Mouse (Mus musculus): Measurements from ENCODE around the gene Borcs8. TPM values are rescaled to one million over a fixed set of nuclear protein-coding genes. Genes with fewer than 3 reads are reported as not detected.
A peak's percentile ranks its signal among the peaks of the same experiment; 100 is the strongest.

Gene Borcs8
- total and polyA plus RNA-seq, 2 experiments from 2014 or later = 32.1 to 68.4 TPM

GRCm38 (mm10) chr8:70114892-70115291 is 24.4 kb upstream of the Borcs8 start:
- Histone ChIP-seq H3K4me3 (ENCODE audit: low read depth, low read length) (no peak overlapping the region), H3K9ac (replicated peaks; ENCODE audit: low read depth, low read length) (no peak overlapping the region), H3K9me3 (replicated peaks; ENCODE audit: control insufficient read depth, low read length) (no peaks in the 10 kb centered on the region), H3K4me2 (ENCODE audit: low read depth, low read length) (no peak overlapping the region), H3K27me3 (ENCODE audit: control insufficient read depth, insufficient read depth, low read length) (peaks cover 93% of the 10 kb centered on the region), H3K36me3 (replicated peaks; ENCODE audit: control insufficient read depth, insufficient read depth, low read length) (no peaks in the 10 kb centered on the region), H3K4me1 (ENCODE audit: control insufficient read depth, insufficient read depth) (no peaks in the 10 kb centered on the region), H3K27ac (ENCODE audit: low read depth) (no peak overlapping the region)
- DNase-seq (ENCODE audit: low spot score) = no peak
- ATAC-seq (ENCODE audit: insufficient read depth, low read depth) = no peak
- WGBS = 59% methylated on average over 13 of the region's 13 CpGs
- no peak for TF ChIP-seq EP300 (IDR thresholded peaks at IDR 0.05; ENCODE audit: low read depth)

DNA sequence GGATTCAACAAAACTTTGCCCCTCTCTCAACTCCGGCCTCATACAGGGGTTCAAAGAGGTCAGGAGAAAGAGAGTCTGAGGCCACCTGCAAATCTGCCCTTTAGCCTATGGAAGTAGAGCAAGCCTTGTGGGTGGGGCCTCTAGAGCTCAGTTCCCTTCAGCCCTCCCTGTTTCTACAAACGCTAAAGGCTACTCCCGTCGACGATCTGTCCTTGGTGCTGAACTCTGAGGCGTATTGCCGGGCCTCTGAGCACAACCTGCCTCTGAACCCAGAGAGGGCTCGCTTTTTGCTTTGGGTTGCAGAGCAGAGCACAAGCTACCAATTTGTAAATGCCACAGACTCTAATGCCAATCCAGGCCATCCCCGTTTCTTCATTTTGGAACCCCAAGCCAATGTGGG is 21.7 kb upstream of the Borcs8 start:
- ATAC-seq (ENCODE audit: insufficient read depth, low read depth) = peak; percentile 10; the same call in 1 of the 2 replicates
- no peak overlapping the region for H3K4me2 ChIP-seq (ENCODE audit: low read depth, low read length)
- DNase-seq (ENCODE audit: low spot score) = peak; percentile 30

GRCm38 (mm10) chr8:70118726-70119700 is 20.3 kb upstream of the Borcs8 start:
- 18% methylated on average over 17 of the region's 17 CpGs for WGBS
- DNase-seq (ENCODE audit: low spot score) = no peak
- H3K36me3 ChIP-seq (replicated peaks; ENCODE audit: control insufficient read depth, insufficient read depth, low read length) = no peaks in the 10 kb centered on the region
- H3K9me3 ChIP-seq (replicated peaks; ENCODE audit: control insufficient read depth, low read length) = no peaks in the 10 kb centered on the region
- H3K27ac ChIP-seq (ENCODE audit: low read depth) = no peak overlapping the region
- H3K4me2 ChIP-seq (ENCODE audit: low read depth, low read length) = no peak overlapping the region
- no peak overlapping the region for H3K4me3 ChIP-seq (ENCODE audit: low read depth, low read length)
- H3K27me3 ChIP-seq (ENCODE audit: control insufficient read depth, insufficient read depth, low read length) = peaks cover 72% of the 10 kb centered on the region
- TF ChIP-seq CTCF (IDR thresholded peaks at IDR 0.05; ENCODE audit: low read depth) (no peak), EP300 (IDR thresholded peaks at IDR 0.05; ENCODE audit: low read depth) (no peak)
- H3K9ac ChIP-seq (replicated peaks; ENCODE audit: low read depth, low read length) = no peak overlapping the region
- no peak for ATAC-seq (ENCODE audit: insufficient read depth, low read depth)
- H3K4me1 ChIP-seq (ENCODE audit: control insufficient read depth, insufficient read depth) = no peaks in the 10 kb centered on the region

More for the DNA sequence above, 21.7 kb upstream of the Borcs8 start:
- H3K9me3 ChIP-seq (replicated peaks; ENCODE audit: control insufficient read depth, low read length) = no peaks in the 10 kb centered on the region
- H3K27ac ChIP-seq (ENCODE audit: low read depth) = no peak overlapping the region
- H3K27me3 ChIP-seq (ENCODE audit: control insufficient read depth, insufficient read depth, low read length) = peaks cover 86% of the 10 kb centered on the region
- no peak overlapping the region for H3K9ac ChIP-seq (replicated peaks; ENCODE audit: low read depth, low read length)
- no peak for TF ChIP-seq EP300 (IDR thresholded peaks at IDR 0.05; ENCODE audit: low read depth)
- TF ChIP-seq CTCF (IDR thresholded peaks at IDR 0.05; ENCODE audit: low read depth) = no peak
- 11% methylated on average over 9 of the region's 9 CpGs for WGBS
- no peaks in the 10 kb centered on the region for H3K36me3 ChIP-seq (replicated peaks; ENCODE audit: control insufficient read depth, insufficient read depth, low read length)
- H3K4me1 ChIP-seq (ENCODE audit: control insufficient read depth, insufficient read depth) = no peaks in the 10 kb centered on the region
- no peak overlapping the region for H3K4me3 ChIP-seq (ENCODE audit: low read depth, low read length)

DNA sequence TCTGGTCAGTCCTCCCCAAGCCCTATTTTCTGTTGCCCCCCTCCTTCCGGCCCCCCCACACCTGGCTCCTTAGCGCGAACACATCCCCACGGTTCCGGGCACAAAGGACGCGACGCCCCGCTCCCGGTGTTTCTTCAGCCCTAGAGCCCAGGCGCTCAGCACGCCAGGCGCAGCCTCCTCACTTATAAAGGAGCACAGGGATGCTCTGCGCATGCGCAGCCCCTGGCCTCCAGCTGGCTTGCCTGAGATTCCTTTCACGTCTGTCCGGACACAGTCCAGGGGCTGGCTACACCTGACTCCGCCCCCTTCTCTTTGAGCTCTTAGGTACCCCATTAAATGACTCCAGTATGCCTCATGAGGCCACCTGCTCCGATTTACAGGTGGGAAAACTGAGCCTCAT is 18.6 kb upstream of the Borcs8 start, which contains the start of gene Ncan:
Gene Ncan, minus strand, starts transcription at position 207 of the 400 bp plus-strand sequence.
- ATAC-seq (ENCODE audit: insufficient read depth, low read depth) = no peak
- TF ChIP-seq CTCF (IDR thresholded peaks at IDR 0.05; ENCODE audit: low read depth) = no peak
- TF ChIP-seq EP300 (IDR thresholded peaks at IDR 0.05; ENCODE audit: low read depth) = no peak

DNA sequence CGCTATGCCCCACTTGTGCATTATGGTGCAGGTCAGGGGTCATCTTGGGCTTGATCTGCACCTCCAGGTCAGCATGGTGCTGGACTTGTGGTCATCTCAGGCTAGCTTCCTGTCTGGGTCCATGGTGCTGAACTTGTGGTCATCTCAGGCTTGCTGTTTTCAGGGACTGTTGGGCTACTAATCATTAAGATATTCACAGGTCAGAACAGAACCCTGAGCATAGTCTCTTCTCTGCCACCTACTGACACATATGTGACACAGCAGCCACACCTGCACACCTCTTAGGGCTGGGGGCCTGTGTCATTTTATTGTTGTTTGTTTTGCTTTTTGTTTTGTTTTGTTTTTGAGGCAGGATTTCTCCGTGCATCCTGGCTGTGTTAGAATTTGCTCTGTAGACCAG is 16.4 kb upstream of the Borcs8 start:
- peaks cover 39% of the 10 kb centered on the region for H3K27me3 ChIP-seq (ENCODE audit: control insufficient read depth, insufficient read depth, low read length)
- H3K36me3 ChIP-seq (replicated peaks; ENCODE audit: control insufficient read depth, insufficient read depth, low read length) = no peaks in the 10 kb centered on the region
- no peaks in the 10 kb centered on the region for H3K9me3 ChIP-seq (replicated peaks; ENCODE audit: control insufficient read depth, low read length)
- H3K4me2 ChIP-seq (ENCODE audit: low read depth, low read length) = no peak overlapping the region
- ATAC-seq (ENCODE audit: insufficient read depth, low read depth) (no peak), DNase-seq (ENCODE audit: low spot score) (no peak)
- TF ChIP-seq EP300 (IDR thresholded peaks at IDR 0.05; ENCODE audit: low read depth) (no peak), CTCF (IDR thresholded peaks at IDR 0.05; ENCODE audit: low read depth) (peak; percentile 56)
- WGBS = 47% methylated on average over 2 of the region's 2 CpGs
- no peak overlapping the region for H3K27ac ChIP-seq (ENCODE audit: low read depth)
- no peak overlapping the region for H3K4me3 ChIP-seq (ENCODE audit: low read depth, low read length)
- H3K4me1 ChIP-seq (ENCODE audit: control insufficient read depth, insufficient read depth) = no peaks in the 10 kb centered on the region
- no peak overlapping the region for H3K9ac ChIP-seq (replicated peaks; ENCODE audit: low read depth, low read length)

More for the DNA sequence above, 18.6 kb upstream of the Borcs8 start, which contains the start of gene Ncan:
- Histone ChIP-seq H3K36me3 (replicated peaks; ENCODE audit: control insufficient read depth, insufficient read depth, low read length) (no peaks in the 10 kb centered on the region), H3K4me1 (ENCODE audit: control insufficient read depth, insufficient read depth) (no peaks in the 10 kb centered on the region), H3K4me2 (ENCODE audit: low read depth, low read length) (no peak within 1 kb of the TSS), H3K27ac (ENCODE audit: low read depth) (no peak within 1 kb of the TSS), H3K4me3 (ENCODE audit: low read depth, low read length) (no peak within 1 kb of the TSS), H3K27me3 (ENCODE audit: control insufficient read depth, insufficient read depth, low read length) (peaks cover 58% of the 10 kb centered on the region), H3K9ac (replicated peaks; ENCODE audit: low read depth, low read length) (no peak within 1 kb of the TSS), H3K9me3 (replicated peaks; ENCODE audit: control insufficient read depth, low read length) (no peaks in the 10 kb centered on the region)
- no peak for DNase-seq (ENCODE audit: low spot score)
- WGBS = 2% methylated on average over 19 of the region's 19 CpGs
